Mouse (Mus musculus) neural tube, embryonic 14.5 days (tissue): ENCODE measurements at regions not wholly inside any gene's neighbourhood (a gene's known extent, or its start where the extent isn't known, plus 50 kb on each side); places are given as distances from the start of the nearest gene placed in this dataset.

ENCODE experiments used
- ATAC-seq: fragments of 200-750 bp; cut with Nextera tagmentation; 2 replicates; pipeline ENCODE4 v1.8.0; 2017; ENCODE audit warnings: low read depth, mild to moderate bottlenecking, moderate TSS enrichment, moderate library complexity
- H3K27ac ChIP-seq: fragments of 300-500 bp; sonication (generic); 2 replicates; pipeline ENCODE4 v1.5.1; 2014; ENCODE audit warnings: low read depth, mild to moderate bottlenecking, control low read depth, low read length, moderate library complexity, mixed read lengths
- H3K27me3 ChIP-seq: fragments of 300-500 bp; sonication (generic); 2 replicates; pipeline ENCODE4 v1.6.1; 2014; ENCODE audit warnings: low read length; ENCODE audit not compliant: control insufficient read depth, insufficient read depth
- H3K36me3 ChIP-seq: fragments of 300-500 bp; sonication (generic); 2 replicates; pipeline ENCODE4 v1.6.1; 2014; ENCODE audit warnings: low read length, mixed read lengths; ENCODE audit not compliant: control insufficient read depth, insufficient read depth
- H3K4me1 ChIP-seq: fragments of 300-500 bp; sonication (generic); 2 replicates; pipeline ENCODE4 v1.6.1; 2014; ENCODE audit warnings: low read length; ENCODE audit not compliant: control insufficient read depth, insufficient read depth
- H3K4me2 ChIP-seq: fragments of 300-500 bp; sonication (generic); 2 replicates; pipeline ENCODE4 v1.6.1; 2014; ENCODE audit warnings: mild to moderate bottlenecking, low read depth, low read length, control low read depth
- H3K4me3 ChIP-seq: fragments of 300-500 bp; sonication (generic); 2 replicates; pipeline ENCODE4 v1.5.1; 2014; ENCODE audit warnings: low read depth, low read length, control low read depth, mixed read lengths
- H3K9ac ChIP-seq: fragments of 300-500 bp; sonication (generic); replicated peaks from 2 replicates; pipeline ENCODE4 v1.6.1; 2014; ENCODE audit warnings: low read depth, mild to moderate bottlenecking, control low read depth, low read length, mixed read lengths
- H3K9me3 ChIP-seq: fragments of 300-500 bp; sonication (generic); 2 replicates; pipeline ENCODE4 v1.6.1; 2016; ENCODE audit warnings: low read length; ENCODE audit not compliant: control insufficient read depth
- WGBS: fragments of 180-500 bp; shearing (Covaris S2); extraction: QIAGEN DNeasy Blood & Tissue Kit; methylation state at CpG from one replicate; pipeline ENCODE4 v1.1.7; 2014; 5-methylcytosine and 5-hydroxymethylcytosine counted together

- Histone ChIP-seq H3K27ac (no peak overlapping the region), H3K9me3 (no peaks in the 10 kb centered on the region), H3K4me1 (no peaks in the 10 kb centered on the region), H3K36me3 (no peaks in the 10 kb centered on the region), H3K4me3 (no peak overlapping the region), H3K4me2 (no peak overlapping the region), H3K9ac (no peak overlapping the region), H3K27me3 (no peaks in the 10 kb centered on the region)
- 74% methylated on average over 20 of the region's 20 CpGs for WGBS
- ATAC-seq: no peak
Measured at GRCm38 (mm10) chr10:21470589-21470988, 93.5 kb downstream of the Aldh8a1 start.

GRCm38 (mm10) chr10:21474242-21474641 is 97.2 kb downstream of the Aldh8a1 start:
- Histone ChIP-seq H3K4me3 (no peak overlapping the region), H3K27ac (no peak overlapping the region), H3K9ac (no peak overlapping the region), H3K9me3 (no peaks in the 10 kb centered on the region), H3K27me3 (no peaks in the 10 kb centered on the region), H3K4me2 (no peak overlapping the region), H3K36me3 (no peaks in the 10 kb centered on the region), H3K4me1 (no peaks in the 10 kb centered on the region)
- WGBS: 60% methylated on average over 7 of the region's 7 CpGs
- ATAC-seq: no peak

DNA sequence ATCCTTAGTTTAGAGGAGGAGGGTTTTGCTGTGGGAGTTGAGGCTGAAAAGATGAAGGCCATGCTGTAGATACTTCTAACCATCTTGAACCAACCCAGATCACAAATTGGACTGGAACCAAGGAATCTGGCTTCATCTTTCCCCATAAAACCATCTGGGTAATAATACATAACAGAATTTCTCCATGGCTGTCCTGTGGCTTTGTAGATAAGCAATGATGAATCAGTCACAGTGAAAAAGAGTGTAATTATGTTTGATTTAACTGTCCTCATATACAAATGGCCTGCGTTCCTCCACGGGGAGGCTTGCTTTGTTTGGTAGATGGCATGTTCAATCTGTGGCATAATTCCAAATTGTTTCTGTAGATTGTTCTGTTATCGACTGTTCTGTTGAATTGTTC is 100.9 kb downstream of the Aldh8a1 start:
- Histone ChIP-seq H3K27me3 (no peaks in the 10 kb centered on the region), H3K4me1 (no peaks in the 10 kb centered on the region), H3K36me3 (no peaks in the 10 kb centered on the region), H3K9ac (no peak overlapping the region), H3K27ac (no peak overlapping the region), H3K4me3 (no peak overlapping the region), H3K9me3 (no peaks in the 10 kb centered on the region), H3K4me2 (no peak overlapping the region)
- WGBS: 78% methylated on average over 3 of the region's 3 CpGs
- ATAC-seq: no peak

GRCm38 (mm10) chr10:21479403-21479802 is 102.3 kb downstream of the Aldh8a1 start:
- ATAC-seq: no peak
- Histone ChIP-seq H3K4me1 (no peaks in the 10 kb centered on the region), H3K4me3 (no peak overlapping the region), H3K27ac (no peak overlapping the region), H3K36me3 (no peaks in the 10 kb centered on the region), H3K9me3 (no peaks in the 10 kb centered on the region), H3K4me2 (no peak overlapping the region), H3K9ac (no peak overlapping the region), H3K27me3 (no peaks in the 10 kb centered on the region)
- 94% methylated on average over 3 of the region's 3 CpGs for WGBS

- no peak overlapping the region for H3K27ac ChIP-seq
- no peaks in the 10 kb centered on the region for H3K9me3 ChIP-seq
- no peak overlapping the region for H3K4me3 ChIP-seq
- H3K36me3 ChIP-seq: no peaks in the 10 kb centered on the region
- H3K27me3 ChIP-seq: no peaks in the 10 kb centered on the region
- no peak overlapping the region for H3K4me2 ChIP-seq
- H3K9ac ChIP-seq: no peak overlapping the region
- 92% methylated on average over 3 of the region's 3 CpGs for WGBS
- no peak for ATAC-seq
- no peaks in the 10 kb centered on the region for H3K4me1 ChIP-seq
Measured at GRCm38 (mm10) chr10:21481255-21481654, 104.2 kb downstream of the Aldh8a1 start.

DNA sequence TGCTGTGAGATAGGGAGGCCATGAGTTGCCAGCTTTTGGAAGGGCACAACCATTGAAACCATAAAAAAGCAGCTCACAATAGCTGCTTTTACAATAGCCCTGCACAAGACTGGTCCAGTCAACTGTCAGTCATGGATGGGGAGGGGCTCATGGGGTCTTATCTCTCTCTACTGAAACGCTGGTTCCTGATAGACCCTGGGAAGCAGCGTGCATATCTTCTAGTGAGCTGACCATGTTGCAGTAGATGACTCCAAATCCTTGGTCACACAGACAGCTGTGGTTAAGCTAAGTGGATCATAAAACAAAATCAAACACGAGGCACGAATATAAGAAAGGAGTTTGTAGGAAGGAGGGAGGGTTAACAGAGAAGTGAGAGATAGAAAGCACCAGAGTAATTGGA is 105.0 kb downstream of the Aldh8a1 start:
- H3K9me3 ChIP-seq: no peaks in the 10 kb centered on the region
- H3K27ac ChIP-seq: no peak overlapping the region
- no peak overlapping the region for H3K4me3 ChIP-seq
- H3K4me1 ChIP-seq: no peaks in the 10 kb centered on the region
- H3K4me2 ChIP-seq: no peak overlapping the region
- no peaks in the 10 kb centered on the region for H3K27me3 ChIP-seq
- ATAC-seq: no peak
- H3K36me3 ChIP-seq: no peaks in the 10 kb centered on the region
- 73% methylated on average over 4 of the region's 4 CpGs for WGBS
- no peak overlapping the region for H3K9ac ChIP-seq

DNA sequence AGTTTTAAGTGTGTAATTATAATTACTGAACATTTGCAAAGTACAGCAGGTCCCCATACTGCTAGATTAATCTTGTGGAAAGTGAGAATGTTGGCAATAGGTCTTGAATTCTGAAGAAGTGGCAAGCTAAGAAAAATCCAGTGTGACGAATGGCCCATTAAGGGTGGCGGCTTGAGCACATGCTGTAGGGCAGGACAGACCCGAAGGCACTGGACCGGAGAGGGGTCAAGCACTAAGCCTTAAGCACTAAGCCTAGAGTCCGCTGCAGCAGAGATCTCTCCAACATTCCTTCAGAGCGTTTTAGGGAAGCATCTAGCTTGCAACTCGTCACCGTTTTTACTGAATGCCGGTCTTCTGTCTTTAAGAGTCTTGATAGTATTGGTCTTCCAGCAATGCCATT is 105.6 kb downstream of the Aldh8a1 start:
- Histone ChIP-seq H3K27ac (no peak overlapping the region), H3K4me2 (no peak overlapping the region), H3K4me1 (no peaks in the 10 kb centered on the region), H3K36me3 (no peaks in the 10 kb centered on the region), H3K27me3 (no peaks in the 10 kb centered on the region), H3K4me3 (no peak overlapping the region), H3K9me3 (no peaks in the 10 kb centered on the region), H3K9ac (no peak overlapping the region)
- 84% methylated on average over 9 of the region's 9 CpGs for WGBS
- no peak for ATAC-seq

GRCm38 (mm10) chr10:21483373-21483772 is 106.3 kb downstream of the Aldh8a1 start:
- Histone ChIP-seq H3K9ac (no peak overlapping the region), H3K4me3 (no peak overlapping the region), H3K27me3 (no peaks in the 10 kb centered on the region), H3K36me3 (no peaks in the 10 kb centered on the region), H3K4me1 (no peaks in the 10 kb centered on the region), H3K4me2 (no peak overlapping the region), H3K27ac (no peak overlapping the region), H3K9me3 (no peaks in the 10 kb centered on the region)
- WGBS: 84% methylated on average over 3 of the region's 3 CpGs
- ATAC-seq: no peak

DNA sequence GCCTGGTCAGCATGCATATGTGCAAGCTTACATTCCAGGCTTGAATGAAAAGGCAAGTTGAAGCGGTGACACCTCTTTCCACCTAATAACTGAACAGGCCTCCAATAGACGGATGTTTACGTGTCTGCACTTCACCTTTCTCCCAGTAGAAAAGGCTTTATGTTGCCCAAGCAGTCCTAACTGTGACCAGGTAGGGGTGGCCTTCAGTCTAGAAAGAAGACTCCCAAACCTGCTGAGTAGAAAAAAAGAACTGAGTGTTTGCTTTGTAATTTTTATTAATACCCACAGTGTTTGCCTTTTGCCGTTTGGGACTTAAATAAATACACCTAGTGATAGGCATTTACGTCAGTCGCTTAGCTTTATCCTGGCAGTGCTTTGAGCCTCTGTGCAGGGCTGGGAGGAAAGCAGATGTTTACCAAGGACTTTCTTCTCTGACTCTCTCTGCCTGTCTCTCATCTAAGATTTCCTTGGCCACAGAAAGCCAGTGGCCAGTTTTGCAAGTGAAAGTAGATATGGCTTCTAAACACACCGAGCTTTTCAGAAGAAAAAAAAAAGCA is 104.5 kb upstream of the 1700020N01Rik start:
- Histone ChIP-seq H3K4me1 (no peaks in the 10 kb centered on the region), H3K4me3 (no peak overlapping the region), H3K4me2 (no peak overlapping the region), H3K9me3 (no peaks in the 10 kb centered on the region), H3K27ac (no peak overlapping the region), H3K9ac (no peak overlapping the region), H3K36me3 (no peaks in the 10 kb centered on the region), H3K27me3 (no peaks in the 10 kb centered on the region)
- WGBS: 91% methylated on average over 7 of the region's 7 CpGs
- ATAC-seq: no peak

DNA sequence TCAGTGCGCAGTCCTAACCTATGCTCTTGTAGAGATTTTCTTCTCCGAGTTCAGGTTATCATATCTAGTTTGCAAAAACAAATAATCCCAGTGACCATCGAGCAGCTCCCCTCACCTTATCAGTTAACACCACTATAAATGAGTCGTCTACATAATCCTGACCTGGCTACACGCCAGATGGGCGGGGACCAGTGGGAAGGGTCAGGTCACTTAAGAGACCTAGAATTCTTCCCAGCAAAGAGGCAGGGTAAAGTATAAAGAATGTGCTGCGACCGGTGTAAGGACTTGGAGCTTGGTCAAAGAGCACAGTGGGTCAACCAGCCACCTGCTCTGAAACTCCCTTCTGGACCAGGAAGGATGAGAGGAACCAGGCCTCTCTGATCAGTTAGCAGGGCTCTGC is 102.0 kb upstream of the 1700020N01Rik start:
- H3K4me2 ChIP-seq: no peak overlapping the region
- H3K9me3 ChIP-seq: no peaks in the 10 kb centered on the region
- no peaks in the 10 kb centered on the region for H3K27me3 ChIP-seq
- no peaks in the 10 kb centered on the region for H3K36me3 ChIP-seq
- H3K9ac ChIP-seq: no peak overlapping the region
- H3K27ac ChIP-seq: no peak overlapping the region
- no peak overlapping the region for H3K4me3 ChIP-seq
- ATAC-seq: no peak
- 84% methylated on average over 8 of the region's 8 CpGs for WGBS
- H3K4me1 ChIP-seq: no peaks in the 10 kb centered on the region
